Mouse (Mus musculus): ENCODE measurements around the gene Bst1. TPM values are rescaled to one million over a fixed set of nuclear protein-coding genes. Genes with fewer than 3 reads are reported as not detected.

Bst1 gene
- polyA plus RNA-seq, 1 experiment from 2014 or later: not detected

DNA sequence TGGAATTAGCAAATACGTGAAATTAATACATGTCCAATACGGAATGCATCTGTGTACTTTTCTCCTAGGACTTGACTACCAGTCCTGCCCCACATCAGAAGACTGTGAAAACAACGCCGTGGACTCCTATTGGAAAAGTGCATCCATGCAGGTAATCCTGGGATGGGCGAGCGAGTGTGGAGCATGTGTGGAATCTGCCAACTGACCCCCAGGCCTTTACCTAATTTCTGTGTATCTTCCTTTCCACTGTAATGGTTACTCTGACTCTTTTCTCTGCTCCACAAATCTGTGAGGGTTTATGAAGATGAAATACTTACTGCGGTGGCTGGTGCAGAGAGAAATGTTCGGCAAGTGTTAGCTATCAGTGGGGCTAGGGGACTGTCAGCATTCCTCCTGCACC, 3.5 kb downstream of the Bst1 start:
- no peak overlapping the region for H3K27ac ChIP-seq
- ATAC-seq (replicated peaks): no peak
- 67% methylated on average over 8 of the region's 8 CpGs for WGBS

DNA sequence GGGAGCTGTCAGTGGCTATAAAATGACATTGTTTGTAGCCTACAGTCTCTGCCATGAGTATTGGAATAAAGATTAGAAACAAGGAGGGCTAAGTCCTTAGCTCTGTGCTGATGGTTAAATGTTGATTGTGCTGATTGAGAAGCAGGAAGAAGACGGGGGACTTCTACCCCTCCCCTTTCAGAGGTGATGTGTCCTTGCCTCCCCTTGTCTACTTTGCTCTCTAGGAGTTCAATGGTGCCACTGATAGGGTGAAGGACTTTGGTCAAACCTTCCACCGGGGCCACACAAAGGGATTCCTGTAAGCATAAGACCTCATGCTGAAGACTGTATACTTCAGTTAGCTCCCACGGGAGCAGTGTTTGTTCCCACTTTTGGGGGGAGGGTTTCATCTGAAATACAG, 4.1 kb downstream of the Bst1 start:
- no peaks in the 10 kb centered on the region for H3K4me1 ChIP-seq
- no peaks in the 10 kb centered on the region for H3K9me3 ChIP-seq
- ATAC-seq (replicated peaks): no peak
- H3K4me2 ChIP-seq: no peak overlapping the region
- no peaks in the 10 kb centered on the region for H3K27me3 ChIP-seq (replicated peaks)
- no peak overlapping the region for H3K9ac ChIP-seq
- WGBS: 91% methylated on average over 3 of the region's 3 CpGs
- H3K27ac ChIP-seq: no peak overlapping the region
- H3K36me3 ChIP-seq (replicated peaks): no peaks in the 10 kb centered on the region
- no peak overlapping the region for H3K4me3 ChIP-seq

More for the DNA sequence above, 3.5 kb downstream of the Bst1 start:
- H3K9me3 ChIP-seq: no peaks in the 10 kb centered on the region
- H3K27me3 ChIP-seq (replicated peaks): no peaks in the 10 kb centered on the region
- no peak overlapping the region for H3K4me2 ChIP-seq
- H3K4me1 ChIP-seq: no peaks in the 10 kb centered on the region
- no peak overlapping the region for H3K9ac ChIP-seq
- no peaks in the 10 kb centered on the region for H3K36me3 ChIP-seq (replicated peaks)
- no peak overlapping the region for H3K4me3 ChIP-seq

DNA sequence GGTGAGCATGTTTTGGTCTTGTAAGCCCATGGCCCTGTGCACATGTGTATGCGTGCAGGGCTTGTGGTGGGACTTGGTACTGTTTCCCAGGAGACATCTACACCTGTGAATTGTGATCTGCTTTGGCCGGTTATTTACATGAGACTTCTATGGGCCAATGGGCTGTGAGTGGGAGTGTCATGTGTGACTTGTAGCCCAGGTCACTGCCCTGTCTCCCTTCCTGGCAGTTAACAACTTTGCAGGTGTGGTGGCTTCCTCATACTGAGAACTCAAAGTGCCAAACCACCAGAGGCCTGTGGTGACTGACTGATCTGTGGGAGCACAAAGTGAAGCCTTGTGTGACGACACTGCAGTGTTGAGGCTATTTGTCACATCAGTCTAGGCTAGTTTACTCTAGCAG, 5.9 kb downstream of the Bst1 start:
- no peak for ATAC-seq (replicated peaks)
- H3K4me3 ChIP-seq: no peak overlapping the region

DNA sequence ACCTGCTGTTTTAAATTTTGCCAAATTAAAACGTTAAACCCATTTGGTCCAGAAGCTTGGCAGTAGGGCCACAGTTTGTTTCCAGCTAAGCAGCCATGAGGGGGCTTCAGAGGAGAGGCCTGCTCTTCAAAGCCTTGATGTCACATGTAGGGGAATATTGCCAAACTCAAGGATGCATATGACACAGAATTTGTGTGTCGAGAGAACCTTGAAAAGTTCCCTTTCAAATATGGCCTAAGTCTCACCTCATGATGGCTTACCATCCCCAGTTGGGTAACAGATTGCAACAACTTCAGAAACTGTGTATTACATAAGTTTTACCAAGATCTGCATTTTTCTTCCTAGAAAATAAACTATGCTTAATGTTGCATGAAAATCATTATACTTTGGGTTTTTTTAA, 8.2 kb downstream of the Bst1 start:
- H3K4me3 ChIP-seq: no peak overlapping the region
- H3K27ac ChIP-seq: no peak overlapping the region
- no peak overlapping the region for H3K9ac ChIP-seq
- no peaks in the 10 kb centered on the region for H3K36me3 ChIP-seq (replicated peaks)
- no peak overlapping the region for H3K4me2 ChIP-seq
- no peak for ATAC-seq (replicated peaks)
- H3K27me3 ChIP-seq (replicated peaks): no peaks in the 10 kb centered on the region
- H3K4me1 ChIP-seq: no peaks in the 10 kb centered on the region
- H3K9me3 ChIP-seq: no peaks in the 10 kb centered on the region
- WGBS: 91% methylated on average over 2 of the region's 2 CpGs

More for the DNA sequence above, 5.9 kb downstream of the Bst1 start:
- Histone ChIP-seq H3K27ac (no peak overlapping the region), H3K9me3 (no peaks in the 10 kb centered on the region), H3K9ac (no peak overlapping the region), H3K27me3 (replicated peaks) (no peaks in the 10 kb centered on the region), H3K4me1 (no peaks in the 10 kb centered on the region), H3K4me2 (no peak overlapping the region), H3K36me3 (replicated peaks) (no peaks in the 10 kb centered on the region)
- 93% methylated on average over 3 of the region's 3 CpGs for WGBS

DNA sequence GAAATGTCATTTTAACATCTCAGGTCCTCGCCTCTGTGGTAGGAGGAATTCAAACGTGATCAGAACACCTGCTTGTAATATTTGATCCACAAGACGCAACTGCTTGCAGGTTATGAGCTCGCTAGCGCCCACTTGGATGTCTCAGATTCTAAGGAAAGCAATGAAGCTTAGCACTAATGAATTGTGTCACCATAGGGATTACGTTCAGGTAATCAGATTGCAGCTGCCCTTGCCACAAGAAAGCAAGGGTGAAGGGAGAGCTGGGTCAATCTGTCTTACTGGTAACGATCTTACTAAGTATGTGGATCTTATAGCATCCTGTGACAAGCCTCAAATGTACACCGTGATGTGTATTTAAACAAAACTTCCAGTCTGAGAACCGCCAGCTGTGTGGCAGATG, 8.7 kb downstream of the Bst1 start:
- H3K27ac ChIP-seq: no peak overlapping the region
- no peak overlapping the region for H3K4me2 ChIP-seq
- 81% methylated on average over 9 of the region's 9 CpGs for WGBS
- H3K4me1 ChIP-seq: no peaks in the 10 kb centered on the region
- no peaks in the 10 kb centered on the region for H3K9me3 ChIP-seq
- no peaks in the 10 kb centered on the region for H3K27me3 ChIP-seq (replicated peaks)
- ATAC-seq (replicated peaks): no peak
- no peak overlapping the region for H3K9ac ChIP-seq
- no peaks in the 10 kb centered on the region for H3K36me3 ChIP-seq (replicated peaks)
- H3K4me3 ChIP-seq: no peak overlapping the region

DNA sequence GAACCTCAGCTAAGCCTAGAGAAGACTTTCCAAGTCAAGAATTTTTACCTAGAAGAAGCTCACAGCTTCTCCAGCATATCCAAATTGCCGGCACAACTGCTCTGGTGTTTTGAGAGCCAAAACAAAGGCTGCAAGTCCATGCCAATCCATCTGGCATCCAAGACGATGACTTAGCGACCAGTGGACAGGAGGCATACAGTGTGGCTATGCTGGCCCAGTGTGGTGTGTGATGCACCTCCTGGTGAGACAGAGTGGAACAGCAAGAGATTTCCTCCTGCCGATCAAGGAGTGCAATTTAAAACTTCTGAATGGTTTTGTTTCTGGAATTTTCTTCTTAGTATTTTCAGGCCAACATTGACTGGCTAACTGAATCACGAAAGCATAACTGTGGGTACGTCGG, 17.9 kb downstream of the Bst1 start:
- Histone ChIP-seq H3K4me1 (no peaks in the 10 kb centered on the region), H3K9ac (no peak overlapping the region), H3K36me3 (replicated peaks) (no peaks in the 10 kb centered on the region), H3K4me3 (no peak overlapping the region), H3K27me3 (replicated peaks) (no peaks in the 10 kb centered on the region), H3K9me3 (no peaks in the 10 kb centered on the region), H3K4me2 (no peak overlapping the region), H3K27ac (no peak overlapping the region)
- 92% methylated on average over 7 of the region's 7 CpGs for WGBS
- no peak for ATAC-seq (replicated peaks)

DNA sequence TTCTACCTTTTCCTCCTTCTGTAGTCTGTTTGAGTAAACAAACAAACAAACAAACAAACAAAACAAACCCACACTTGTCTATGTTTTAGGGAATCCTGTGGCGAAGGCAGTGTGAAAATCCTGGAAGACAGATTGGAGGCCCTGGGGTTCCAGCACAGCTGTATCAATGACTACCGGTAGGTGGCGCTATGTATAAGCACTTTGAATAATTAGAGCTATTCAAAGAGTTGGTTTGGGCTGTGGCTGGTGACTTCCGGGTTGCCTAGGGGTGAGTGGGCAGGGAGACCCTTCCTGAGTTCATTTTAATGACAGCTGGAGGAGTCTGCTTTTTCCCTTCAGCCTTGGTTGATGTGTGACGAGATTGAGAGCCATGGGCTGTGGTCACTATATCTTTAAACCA, 18.7 kb downstream of the Bst1 start:
- Histone ChIP-seq H3K27me3 (replicated peaks) (no peaks in the 10 kb centered on the region), H3K4me2 (no peak overlapping the region), H3K27ac (no peak overlapping the region), H3K36me3 (replicated peaks) (no peaks in the 10 kb centered on the region), H3K4me1 (no peaks in the 10 kb centered on the region), H3K9ac (no peak overlapping the region), H3K9me3 (no peaks in the 10 kb centered on the region), H3K4me3 (no peak overlapping the region)
- ATAC-seq (replicated peaks): no peak
- WGBS: 53% methylated on average over 5 of the region's 5 CpGs

DNA sequence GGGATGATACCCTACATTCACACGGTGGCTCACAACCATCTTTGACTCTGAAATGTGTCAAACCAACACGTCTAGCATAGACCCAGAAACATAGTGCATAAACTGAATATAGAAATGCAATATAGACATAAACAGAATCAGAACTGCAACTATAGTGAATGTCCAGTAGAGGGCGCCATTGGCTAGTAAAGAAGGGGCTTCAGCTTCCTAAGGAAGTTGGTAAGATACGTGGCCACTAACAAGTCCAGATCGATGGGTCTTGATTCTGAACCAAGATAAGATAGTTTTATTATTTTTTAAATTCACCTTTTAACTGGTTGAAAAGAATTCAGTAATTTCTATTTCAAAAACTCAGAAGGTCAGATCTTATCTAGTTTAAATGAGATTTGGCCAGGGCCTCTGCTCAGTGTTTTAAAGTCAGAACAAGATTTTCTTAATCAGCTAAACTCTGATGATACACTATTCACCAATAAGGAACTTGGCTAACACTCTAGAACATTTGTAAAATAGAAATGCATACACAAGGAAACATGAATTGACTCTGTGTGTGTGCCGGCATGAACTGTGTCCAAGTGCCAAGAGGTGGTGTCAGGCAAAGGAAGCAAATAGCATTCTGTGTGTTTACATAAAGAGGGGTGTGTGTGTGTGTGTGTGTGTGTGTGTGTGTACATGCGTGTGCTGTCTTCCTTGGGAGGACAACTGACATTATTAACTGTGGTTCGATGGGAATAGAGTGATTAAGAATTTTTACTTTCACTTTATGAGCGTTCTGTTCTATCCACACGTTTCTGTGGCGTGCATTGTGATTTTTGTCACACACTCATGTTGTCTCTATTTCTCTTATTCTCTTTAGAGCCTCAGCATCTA, 22.7 kb downstream of the Bst1 start:
- ATAC-seq (replicated peaks): peak; percentile 65

DNA sequence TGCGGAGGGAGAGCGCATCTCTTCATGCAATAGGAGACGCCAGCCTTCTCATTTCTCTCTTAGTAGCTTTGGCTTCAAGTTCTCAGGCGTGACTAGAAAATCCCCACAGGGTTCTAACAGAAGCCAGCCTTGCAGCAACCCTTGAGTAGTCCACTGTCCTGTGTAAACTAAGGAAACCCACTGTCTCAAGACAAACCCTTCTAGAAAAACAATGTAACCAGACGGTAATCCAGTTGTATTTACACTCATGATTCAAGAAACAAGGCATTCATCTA, 23.3 kb downstream of the Bst1 start:
- 81% methylated on average over 5 of the region's 5 CpGs for WGBS
- no peak overlapping the region for H3K27ac ChIP-seq
- no peak overlapping the region for H3K4me3 ChIP-seq
- no peak overlapping the region for H3K9ac ChIP-seq
- H3K36me3 ChIP-seq (replicated peaks): no peaks in the 10 kb centered on the region
- no peaks in the 10 kb centered on the region for H3K27me3 ChIP-seq (replicated peaks)
- no peak overlapping the region for H3K4me2 ChIP-seq
- H3K4me1 ChIP-seq: no peaks in the 10 kb centered on the region
- no peaks in the 10 kb centered on the region for H3K9me3 ChIP-seq
- no peak for ATAC-seq (replicated peaks)

More for the DNA sequence above, 22.7 kb downstream of the Bst1 start:
- Histone ChIP-seq H3K27ac (no peak overlapping the region), H3K27me3 (replicated peaks) (no peaks in the 10 kb centered on the region), H3K9me3 (no peaks in the 10 kb centered on the region), H3K4me1 (no peaks in the 10 kb centered on the region), H3K4me3 (no peak overlapping the region), H3K9ac (no peak overlapping the region), H3K4me2 (no peak overlapping the region), H3K36me3 (replicated peaks) (no peaks in the 10 kb centered on the region)
- WGBS: 48% methylated on average over 11 of the region's 11 CpGs

DNA sequence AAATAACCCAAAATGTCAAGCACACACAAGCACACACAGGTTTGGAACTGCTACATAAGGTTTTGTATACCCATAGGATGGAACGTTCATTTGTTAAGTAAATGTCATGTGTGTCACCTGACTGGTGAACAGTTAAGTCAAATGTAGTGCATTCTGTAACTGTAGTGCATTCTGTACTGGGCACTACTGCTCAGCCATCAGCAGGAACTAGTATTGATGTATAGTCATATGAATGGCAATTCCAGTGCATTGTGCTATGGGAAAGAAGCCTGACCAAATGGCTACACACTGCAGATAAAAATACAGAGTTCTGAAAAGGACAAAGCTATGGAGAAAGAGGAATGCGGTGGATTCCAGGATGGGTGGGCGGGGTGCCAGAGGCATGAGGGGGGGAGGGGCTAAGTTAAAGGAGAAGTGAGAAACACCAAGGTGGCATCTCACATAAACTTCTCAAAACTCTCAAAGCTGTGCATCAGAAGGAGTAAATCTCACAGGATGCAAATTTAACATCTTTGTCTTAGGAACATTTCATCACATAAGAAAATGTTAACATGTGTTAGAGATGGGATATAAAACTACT, 24.0 kb downstream of the Bst1 start:
- Histone ChIP-seq H3K4me1 (no peaks in the 10 kb centered on the region), H3K27ac (no peak overlapping the region), H3K9me3 (no peaks in the 10 kb centered on the region), H3K4me3 (no peak overlapping the region), H3K27me3 (replicated peaks) (no peaks in the 10 kb centered on the region), H3K9ac (no peak overlapping the region), H3K36me3 (replicated peaks) (no peaks in the 10 kb centered on the region), H3K4me2 (no peak overlapping the region)
- no peak for ATAC-seq (replicated peaks)
- WGBS: 72% methylated on average over 3 of the region's 3 CpGs

DNA sequence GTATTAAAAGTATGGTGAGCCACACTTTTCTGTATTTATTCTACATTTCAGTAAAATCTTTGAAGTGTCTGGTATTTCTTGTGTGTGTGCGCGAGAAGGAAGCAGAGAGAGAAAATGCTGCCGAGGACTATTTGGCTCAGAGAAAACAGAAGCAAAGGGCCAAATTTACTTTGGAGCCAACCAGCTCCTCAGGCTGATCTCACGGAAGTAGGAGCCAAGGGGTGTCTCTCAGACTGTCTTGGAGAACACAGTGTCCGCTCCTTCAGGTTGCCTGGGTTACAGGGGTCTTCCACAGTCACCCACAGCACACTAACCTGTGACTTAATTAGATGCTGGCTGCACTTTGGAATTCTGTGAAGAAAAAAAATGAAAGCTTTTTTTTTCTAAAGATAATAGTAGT, 26.4 kb downstream of the Bst1 start:
- Histone ChIP-seq H3K9ac (no peak overlapping the region), H3K9me3 (no peaks in the 10 kb centered on the region), H3K27ac (no peak overlapping the region), H3K27me3 (replicated peaks) (no peaks in the 10 kb centered on the region), H3K36me3 (replicated peaks) (no peaks in the 10 kb centered on the region), H3K4me2 (no peak overlapping the region), H3K4me3 (no peak overlapping the region), H3K4me1 (no peaks in the 10 kb centered on the region)
- ATAC-seq (replicated peaks): no peak
- WGBS: 85% methylated on average over 5 of the region's 5 CpGs

DNA sequence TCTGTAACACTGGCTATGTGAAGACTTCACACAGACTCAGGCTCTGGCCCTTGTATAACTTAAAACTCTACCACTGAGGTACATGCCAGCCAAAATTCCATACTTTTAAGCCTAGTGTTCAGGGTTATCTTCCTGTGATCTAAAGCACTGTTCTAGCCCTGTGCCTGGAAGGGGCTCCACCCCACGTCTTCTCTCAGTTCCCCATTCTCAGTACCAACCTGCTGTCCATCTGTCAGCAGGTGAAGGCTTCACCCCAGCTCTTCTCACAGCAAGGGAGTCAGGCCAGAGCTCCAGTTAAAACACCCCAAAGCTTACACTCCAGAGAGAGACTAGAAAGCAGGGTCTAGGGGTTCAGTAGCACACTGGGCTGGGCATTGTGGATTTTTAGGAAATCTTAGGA, 27.0 kb downstream of the Bst1 start:
- Histone ChIP-seq H3K4me2 (no peak overlapping the region), H3K27me3 (replicated peaks) (no peaks in the 10 kb centered on the region), H3K36me3 (replicated peaks) (no peaks in the 10 kb centered on the region), H3K9me3 (no peaks in the 10 kb centered on the region), H3K27ac (no peak overlapping the region), H3K4me1 (no peaks in the 10 kb centered on the region), H3K4me3 (no peak overlapping the region), H3K9ac (no peak overlapping the region)
- ATAC-seq (replicated peaks): no peak
- 59% methylated on average over 1 of the region's 1 CpGs for WGBS

DNA sequence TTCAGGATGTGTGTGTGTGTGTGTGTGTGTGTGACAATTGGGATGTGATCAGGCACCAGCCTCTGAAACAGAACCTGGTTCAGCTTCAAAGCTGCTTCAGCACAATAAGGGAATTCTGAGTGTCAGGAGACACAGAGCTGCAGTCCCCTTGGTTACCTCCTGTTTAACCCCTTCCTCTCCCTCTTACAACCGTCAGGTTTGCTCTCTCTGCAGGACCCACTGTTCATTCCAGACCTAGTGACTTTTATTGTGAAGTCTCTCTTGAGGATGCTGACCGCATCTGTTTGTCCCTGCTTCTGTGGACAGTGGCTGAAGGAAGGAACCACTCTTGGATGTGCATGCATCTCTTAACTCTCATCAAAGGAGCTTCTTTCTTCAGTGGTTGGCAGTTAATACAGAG, 27.5 kb downstream of the Bst1 start:
- H3K4me1 ChIP-seq: no peaks in the 10 kb centered on the region
- ATAC-seq (replicated peaks): no peak
- H3K27ac ChIP-seq: no peak overlapping the region
- no peaks in the 10 kb centered on the region for H3K36me3 ChIP-seq (replicated peaks)
- no peak overlapping the region for H3K4me3 ChIP-seq
- no peaks in the 10 kb centered on the region for H3K27me3 ChIP-seq (replicated peaks)
- no peak overlapping the region for H3K9ac ChIP-seq
- WGBS: 13% methylated on average over 2 of the region's 2 CpGs
- no peak overlapping the region for H3K4me2 ChIP-seq
- no peaks in the 10 kb centered on the region for H3K9me3 ChIP-seq
